In the genomic region with DNA sequence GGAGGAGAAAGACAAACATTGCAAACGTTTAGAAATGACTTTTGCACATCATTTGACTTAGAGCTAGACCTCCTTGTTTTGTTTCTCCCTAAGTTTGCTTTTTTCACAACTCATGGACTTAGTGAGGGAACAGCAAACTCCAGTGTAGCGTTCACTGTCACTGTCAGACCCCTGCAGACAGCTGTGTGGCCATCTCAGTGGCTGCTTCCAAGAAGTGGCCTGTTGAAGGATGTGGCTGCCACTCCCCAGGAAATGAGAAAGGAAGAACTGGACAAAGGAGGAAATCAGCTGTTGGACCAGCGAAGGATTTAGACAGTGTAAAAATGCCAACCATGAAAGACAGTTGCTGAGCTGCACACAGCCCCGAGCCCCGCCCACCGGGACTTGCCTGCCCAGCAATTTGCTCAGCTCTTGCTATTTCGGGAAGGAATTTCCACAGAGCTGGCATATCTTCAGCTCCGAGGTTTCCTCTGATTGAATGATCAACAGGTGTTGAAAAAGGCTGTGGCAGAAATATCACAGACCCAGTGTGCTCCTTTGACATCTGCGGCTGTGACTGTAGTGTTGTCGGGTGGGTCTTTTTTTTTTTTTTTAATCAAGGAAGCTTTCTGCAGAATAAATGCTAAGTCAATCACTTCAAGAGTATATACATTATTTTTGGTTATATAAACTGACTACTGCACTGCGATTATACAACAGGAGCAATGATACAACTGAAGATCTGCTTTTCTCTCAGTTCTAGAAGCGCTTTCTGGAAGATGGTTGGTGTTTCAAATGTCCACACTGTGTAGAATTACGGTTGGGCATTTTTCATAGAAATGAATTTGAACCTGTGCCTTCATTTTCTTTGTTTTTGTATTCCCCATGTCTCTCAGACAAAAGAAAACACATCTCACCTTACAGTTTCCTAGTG, we compare ENCODE assay signal across 9 mouse cellular contexts. TPM values are rescaled to one million over a fixed set of nuclear protein-coding genes. Genes with fewer than 3 reads are reported as not detected.
DNase-seq lines count a peak whose midpoint lies in the region; ATAC-seq and TF ChIP-seq lines count a peak whose summit lies in the region.
"Had no signal": no experiment of that assay in that cellular context is flagged by ENCODE, and none has a peak within 500 bp of the region (broad histone marks: within the 10 kb centered on the region; RNA-seq: fewer than 3 reads in every experiment).

No protein-coding gene starts in this region.

- TF ChIP-seq CTCF in brain, embryonic 14.5 days (IDR thresholded peaks at IDR 0.05; ENCODE audit: borderline replicate concordance, extremely low read depth, insufficient read depth, insufficient read length) = no peak

- 17% methylated on average over 13 of the region's 13 CpGs for WGBS in heart, embryonic 15.5 days
- 23% methylated on average over 13 of the region's 13 CpGs for WGBS in liver, embryonic 13.5 days (ENCODE audit: insufficient replicate concordance)
- WGBS in hindbrain, embryonic 12.5 days = 81% methylated on average over 13 of the region's 13 CpGs

- ATAC-seq in heart, embryonic 15.5 days (replicated peaks; ENCODE audit: insufficient number of reproducible peaks, insufficient read depth, low FRiP score, low read depth) = peak; percentile 89
- peak; percentile 45; the same call in 1 of the 2 replicates for ATAC-seq in liver, embryonic 13.5 days (ENCODE audit: low read depth)
- ATAC-seq in hindbrain, embryonic 12.5 days (ENCODE audit: low FRiP score) = no peak

- H3K4me1 ChIP-seq in heart, embryonic 15.5 days (replicated peaks) = peaks cover 22% of the 10 kb centered on the region
- no peaks in the 10 kb centered on the region for H3K4me1 ChIP-seq in liver, embryonic 13.5 days (replicated peaks)
- no peaks in the 10 kb centered on the region for H3K4me1 ChIP-seq in hindbrain, embryonic 12.5 days

- DNase-seq in layer of hippocampus, adult 9-11 months = peak; percentile 11
- DNase-seq in layer of hippocampus, adult 9-10 months (ENCODE audit: low spot score) = no peak
- peak; percentile 12 for DNase-seq in brain, embryonic 14.5 days (ENCODE audit: low read depth)
- no peak for DNase-seq in liver, embryonic 13.5 days
- peak; percentile 90 for DNase-seq in skeletal muscle tissue, adult 2 months (ENCODE audit: low read depth, low spot score)
- no peak for DNase-seq in layer of hippocampus, postnatal 25 days (ENCODE audit: extremely low spot score in 1 of 2, low spot score in 1 of 2)

- H3K27me3 ChIP-seq in heart, embryonic 15.5 days = no peaks in the 10 kb centered on the region
- H3K27me3 ChIP-seq in liver, embryonic 13.5 days = no peaks in the 10 kb centered on the region
- H3K27me3 ChIP-seq in hindbrain, embryonic 12.5 days = no peaks in the 10 kb centered on the region

- TF ChIP-seq POLR2A in brain, embryonic 14.5 days (IDR thresholded peaks at IDR 0.05; ENCODE audit: borderline replicate concordance, extremely low read depth, insufficient read depth, insufficient read length, poor library complexity, severe bottlenecking) = no peak

- H3K9ac ChIP-seq in heart, embryonic 15.5 days = no peak overlapping the region
- no peak overlapping the region for H3K9ac ChIP-seq in liver, embryonic 13.5 days
- H3K9ac ChIP-seq in hindbrain, embryonic 12.5 days = no peak overlapping the region

- H3K4me3 ChIP-seq in heart, embryonic 15.5 days = peak overlapping the region; percentile 10; the same call in 1 of the 2 replicates
- H3K4me3 ChIP-seq in liver, embryonic 13.5 days (replicated peaks) = no peak overlapping the region
- no peak overlapping the region for H3K4me3 ChIP-seq in hindbrain, embryonic 12.5 days

- peak overlapping the region; percentile 90 for H3K27ac ChIP-seq in heart, embryonic 15.5 days
- no peak overlapping the region for H3K27ac ChIP-seq in liver, embryonic 13.5 days
- no peak overlapping the region for H3K27ac ChIP-seq in hindbrain, embryonic 12.5 days

- H3K9me3 ChIP-seq in heart, embryonic 15.5 days (replicated peaks) = no peaks in the 10 kb centered on the region
- no peaks in the 10 kb centered on the region for H3K9me3 ChIP-seq in liver, embryonic 13.5 days (replicated peaks)
- H3K9me3 ChIP-seq in hindbrain, embryonic 12.5 days (replicated peaks) = no peaks in the 10 kb centered on the region

- no peaks in the 10 kb centered on the region for H3K36me3 ChIP-seq in heart, embryonic 15.5 days
- H3K36me3 ChIP-seq in liver, embryonic 13.5 days = no peaks in the 10 kb centered on the region
- H3K36me3 ChIP-seq in hindbrain, embryonic 12.5 days = no peaks in the 10 kb centered on the region

- peak overlapping the region; percentile 53 for H3K4me2 ChIP-seq in heart, embryonic 15.5 days
- no peak overlapping the region for H3K4me2 ChIP-seq in liver, embryonic 13.5 days
- H3K4me2 ChIP-seq in hindbrain, embryonic 12.5 days (replicated peaks) = no peak overlapping the region

RNA-seq across cellular contexts. Expression of a gene that starts 6.1 kb away (rescaled TPM):
- 12.3 and 16.4 TPM in 2 replicates for polyA plus RNA-seq in brain, embryonic 14.5 days (2012; rRNA removed)
- polyA plus RNA-seq in heart, embryonic 15.5 days (2015; fragmentation: Nextera tagmentation; extraction: Ambion mirVana) = 173 and 181 TPM in 2 replicates
- 5.6 and 5.8 TPM in 2 replicates for polyA plus RNA-seq in liver, embryonic 13.5 days (2015; fragmentation: Nextera tagmentation; extraction: Ambion mirVana)
- 64.6 and 72.5 TPM in 2 replicates for polyA plus RNA-seq in hindbrain, embryonic 12.5 days (2016; fragmentation: Nextera tagmentation; extraction: Ambion mirVana)
- 1 to 10 TPM; 5.6 to 5.8 TPM for total RNA-seq in layer of hippocampus, postnatal 25 days (2021)

RNA-seq across cellular contexts. Expression of a gene that starts 19.3 kb away (rescaled TPM):
- 0.08 and 0.11 TPM in 2 replicates for polyA plus RNA-seq in brain, embryonic 14.5 days (2012; rRNA removed)
- 2.1 and 2.7 TPM in 2 replicates for polyA plus RNA-seq in heart, embryonic 15.5 days (2015; fragmentation: Nextera tagmentation; extraction: Ambion mirVana)
- 0.48 and 0.94 TPM in 2 replicates for polyA plus RNA-seq in liver, embryonic 13.5 days (2015; fragmentation: Nextera tagmentation; extraction: Ambion mirVana)
- 0.61 and 0.65 TPM in 2 replicates for polyA plus RNA-seq in hindbrain, embryonic 12.5 days (2016; fragmentation: Nextera tagmentation; extraction: Ambion mirVana)
- under 1 TPM; 0.26 to 0.49 TPM for total RNA-seq in layer of hippocampus, postnatal 25 days (2021)
- total RNA-seq: MEL had no signal

Comparison
In these comparisons a context has a peak if more than half of its experiments do, and no peak if none do; other contexts are left out.
1. DNase-seq: peak in layer of hippocampus, adult 9-11 months (single experiment), brain, embryonic 14.5 days (single experiment) and skeletal muscle tissue, adult 2 months (single experiment); none in layer of hippocampus, adult 9-10 months (single experiment), liver, embryonic 13.5 days (single experiment) and layer of hippocampus, postnatal 25 days (0 of 2).